Mouse (Mus musculus): ENCODE data around the gene Ppp1cc.
"Not testable (repeated sequence)": the region's sequence is repeated elsewhere in the genome, so short reads cannot be mapped to it uniquely, and the experiment has no call there.

Gene Ppp1cc

DNA sequence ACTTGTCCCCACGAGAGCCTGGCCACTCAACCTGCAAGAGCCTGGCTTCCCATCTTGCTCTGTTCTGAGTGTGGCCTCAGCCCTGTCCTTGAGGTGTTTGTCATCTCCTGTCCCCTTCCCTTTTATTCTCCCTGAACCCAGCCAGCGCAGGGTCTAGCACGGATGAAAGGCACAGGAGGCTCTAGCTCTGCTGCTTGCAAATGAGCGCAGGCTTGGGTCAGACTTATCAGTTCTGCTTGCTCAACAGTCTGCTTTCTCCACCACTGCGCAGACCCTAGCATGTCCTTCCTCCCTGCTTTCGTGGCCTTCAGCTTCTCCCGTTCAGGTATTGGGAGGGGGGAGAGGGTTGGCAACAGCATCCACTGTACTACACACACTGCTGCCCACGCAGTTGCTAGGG lies 54.0 kb downstream of the Ppp1cc start:
- DNase-seq (ENCODE audit: low spot score in 2 of 2): no peak

- DNase-seq (ENCODE audit: low spot score in 2 of 2): not testable (repeated sequence)
Observed at GRCm38 (mm10) chr5:122212820-122213219, 54.7 kb downstream of the Ppp1cc start.

DNA sequence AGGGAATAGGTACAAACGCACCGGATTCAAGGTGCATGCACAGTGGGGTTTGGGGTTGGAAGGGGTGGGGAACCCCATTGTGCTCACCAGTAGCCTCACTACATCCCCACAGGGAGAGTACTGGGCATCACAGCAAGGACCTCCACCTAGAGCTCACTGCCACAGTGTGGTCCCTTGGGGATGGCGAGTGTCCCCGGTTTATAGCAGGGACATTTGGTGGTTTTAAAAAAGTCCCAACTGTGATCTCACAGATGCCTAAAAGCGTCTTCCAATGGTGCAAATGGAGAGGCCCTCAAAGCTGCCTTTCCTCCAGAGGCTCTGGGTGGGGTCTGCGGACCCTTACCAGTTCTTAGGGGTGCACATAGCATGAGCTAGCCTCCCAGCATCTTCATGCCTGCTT lies 55.8 kb downstream of the Ppp1cc start:
- no peak for DNase-seq (ENCODE audit: low spot score in 2 of 2)

DNA sequence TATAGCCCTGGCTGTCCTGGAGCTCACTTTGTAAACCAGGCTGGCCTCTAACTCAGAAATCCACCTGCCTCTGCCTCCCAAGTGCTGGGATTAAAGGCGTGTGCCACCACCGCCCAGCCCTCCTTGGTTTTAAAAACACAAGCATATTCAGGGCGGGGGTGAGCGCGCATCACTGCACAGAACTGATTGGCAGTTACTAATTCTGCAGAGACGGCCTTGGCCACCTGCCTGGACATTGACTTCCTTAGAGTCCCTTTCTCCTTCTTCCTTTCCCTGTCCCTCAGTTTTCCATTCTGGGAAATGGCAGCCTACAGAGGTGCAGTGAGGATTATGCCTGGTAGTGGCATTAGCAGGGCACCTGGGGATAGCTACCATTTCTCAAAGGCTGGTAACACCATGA lies 59.6 kb downstream of the Ppp1cc start:
- no peak for DNase-seq (ENCODE audit: low spot score in 2 of 2)

- DNase-seq (ENCODE audit: low spot score in 2 of 2): no peak
Observed at GRCm38 (mm10) chr5:122218109-122218905, 60.2 kb downstream of the Ppp1cc start.

- no peak for DNase-seq (ENCODE audit: low spot score in 2 of 2)
Observed at GRCm38 (mm10) chr5:122218928-122219327, 60.9 kb downstream of the Ppp1cc start.

GRCm38 (mm10) chr5:122219655-122220629 lies 61.9 kb downstream of the Ppp1cc start:
- no peak for DNase-seq (ENCODE audit: low spot score in 2 of 2)

- no peak for DNase-seq (ENCODE audit: low spot score in 2 of 2)
Observed at GRCm38 (mm10) chr5:122221085-122221484, 63.0 kb downstream of the Ppp1cc start.

GRCm38 (mm10) chr5:122224291-122224690 lies 66.2 kb downstream of the Ppp1cc start:
- DNase-seq (ENCODE audit: low spot score in 2 of 2): no peak

Data from frontal cortex, postnatal 36 days (tissue).